Mouse (Mus musculus) liver, embryonic 14.5 days (tissue): ENCODE data around the gene Fbxo47. TPM values are rescaled to one million over a fixed set of nuclear protein-coding genes. Genes with fewer than 3 reads are reported as not detected.

ENCODE experiments used
- ATAC-seq: fragments of 200-750 bp; cut with Nextera tagmentation; 2 replicates; pipeline ENCODE4 v1.8.0; 2017; ENCODE audit warnings: moderate number of reproducible peaks, mild to moderate bottlenecking, moderate library complexity; ENCODE audit not compliant: insufficient read depth
- DNase-seq, 3 experiments: peaks; one replicate each; pipeline ENCODE4 v3.0.0-alpha.2; 2012 to 2013; ENCODE audit warnings: low read depth in 3 of 3, low spot score in 3 of 3
- H3K27ac ChIP-seq: fragments of 300-500 bp; sonication (generic); 2 replicates; pipeline ENCODE4 v1.5.1; 2014; ENCODE audit warnings: moderate library complexity, mild to moderate bottlenecking, control low read depth, inconsistent platforms
- H3K27me3 ChIP-seq: fragments of 300-500 bp; sonication (generic); 2 replicates; pipeline ENCODE4 v1.6.1; 2014; ENCODE audit warnings: mild to moderate bottlenecking, low read length, moderate library complexity; ENCODE audit not compliant: control insufficient read depth, insufficient read depth
- H3K36me3 ChIP-seq: fragments of 300-500 bp; sonication (generic); replicated peaks from 2 replicates; pipeline ENCODE4 v1.6.1; 2014; ENCODE audit warnings: low read depth; ENCODE audit not compliant: control insufficient read depth, insufficient read depth
- H3K4me1 ChIP-seq, 2 experiments: fragments of 200-500 bp in 1 of 2; fragments of 300-500 bp in 1 of 2; sonication (generic) in 1 of 2; replicated peaks; 2 replicates each; pipeline ENCODE4 v1.6.1; 2012 to 2014; ENCODE audit warnings: antibody characterized with exemption in 1 of 2, inconsistent platforms in 1 of 2, low read length in 1 of 2; ENCODE audit not compliant: control insufficient read depth in 2 of 2, insufficient read depth in 2 of 2
- H3K4me2 ChIP-seq: fragments of 300-500 bp; sonication (generic); 2 replicates; pipeline ENCODE4 v1.6.1; 2014; ENCODE audit warnings: low read depth, mild to moderate bottlenecking, control low read depth, moderate library complexity
- H3K4me3 ChIP-seq, 2 experiments: fragments of 200-500 bp in 1 of 2; fragments of 300-500 bp in 1 of 2; sonication (generic) in 1 of 2; 2 replicates each; pipeline ENCODE4 v1.5.1; 2012 to 2014; ENCODE audit warnings: low read depth in 2 of 2, low read length in 2 of 2, mild to moderate bottlenecking in 2 of 2, control low read depth in 1 of 2, inconsistent platforms in 1 of 2, moderate library complexity in 1 of 2; ENCODE audit not compliant: insufficient read depth in 1 of 2
- H3K9ac ChIP-seq: fragments of 300-500 bp; sonication (generic); replicated peaks from 2 replicates; pipeline ENCODE4 v1.6.1; 2014; ENCODE audit warnings: mild to moderate bottlenecking, control low read depth, moderate library complexity
- H3K9me3 ChIP-seq: fragments of 300-500 bp; sonication (generic); 2 replicates; pipeline ENCODE4 v1.6.1; 2016; ENCODE audit warnings: low read length, mixed read lengths; ENCODE audit not compliant: control insufficient read depth
- CTCF ChIP-seq: IDR thresholded peaks from 2 replicates; pipeline ENCODE4 v1.5.1; 2016; ENCODE audit warnings: antibody characterized with exemption, low read depth, control low read depth
- EP300 ChIP-seq: IDR thresholded peaks from 2 replicates; pipeline ENCODE4 v1.6.1; 2016; ENCODE audit warnings: antibody characterized with exemption, low read depth
- WGBS: fragments of 180-500 bp; shearing (Covaris S2); extraction: QIAGEN DNeasy Blood & Tissue Kit; methylation state at CpG from one replicate; pipeline ENCODE4 v1.1.7; 2014; ENCODE audit not compliant: insufficient replicate concordance; 5-methylcytosine and 5-hydroxymethylcytosine counted together
- polyA plus RNA-seq, 2 experiments: library from polyadenylated mRNA; depleted of rRNA in 1 of 2; stranded (reverse) in 1 of 2; unstranded in 1 of 2; fragments of >200 nt; fragmentation: Nextera tagmentation in 1 of 2; extraction: Ambion mirVana in 1 of 2; gene quantifications; 2 replicates each; pipeline versions ENCODE4 v1.2.1 to v1.2.3; 2012 to 2014

Fbxo47 gene
- polyA plus RNA-seq, 2 experiments = 0.30 to 0.51 TPM

GRCm38 (mm10) chr11:97808621-97809234 lies 75.2 kb downstream of the Fbxo47 start:
- WGBS = 66% methylated on average over 5 of the region's 5 CpGs
- Histone ChIP-seq H3K9ac (no peak overlapping the region), H3K9me3 (no peaks in the 10 kb centered on the region)

DNA sequence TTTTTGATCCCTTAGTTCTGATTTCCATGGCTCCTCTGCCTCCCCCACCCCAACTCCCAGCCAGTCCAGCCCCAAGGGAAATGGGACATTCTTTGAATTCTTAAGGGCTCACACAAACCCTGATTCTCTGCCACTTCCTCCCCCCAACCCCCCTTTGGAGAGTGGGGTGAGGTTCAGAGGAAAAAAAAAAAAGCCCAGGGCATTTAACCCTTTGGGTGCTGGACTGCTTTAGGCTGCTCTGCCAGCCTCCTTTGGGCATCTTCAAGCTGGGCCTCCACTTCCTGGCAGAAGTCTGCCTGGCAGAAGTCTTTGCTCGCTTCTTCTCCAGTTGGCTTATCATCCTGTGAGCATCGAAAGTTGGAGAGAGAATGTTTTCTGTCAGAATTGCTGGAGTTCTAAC lies 75.9 kb downstream of the Fbxo47 start:
- Histone ChIP-seq H3K36me3 (no peaks in the 10 kb centered on the region), H3K9me3 (no peaks in the 10 kb centered on the region), H3K4me3 (no peak overlapping the region), H3K4me2 (no peak overlapping the region), H3K27ac (no peak overlapping the region), H3K9ac (no peak overlapping the region), H3K4me1 (peaks cover 6 to 39% of the 10 kb centered on the region in 2 experiments), H3K27me3 (no peaks in the 10 kb centered on the region)
- TF ChIP-seq EP300 (no peak), CTCF (no peak)
- WGBS = 56% methylated on average over 2 of the region's 2 CpGs
- DNase-seq (no peak), ATAC-seq (no peak)

More at GRCm38 (mm10) chr11:97808621-97809234, 75.2 kb downstream of the Fbxo47 start:
- TF ChIP-seq CTCF (no peak), EP300 (no peak)
- no peaks in the 10 kb centered on the region for H3K27me3 ChIP-seq
- H3K4me1 ChIP-seq = peaks cover 6 to 39% of the 10 kb centered on the region in 2 experiments
- no peaks in the 10 kb centered on the region for H3K36me3 ChIP-seq
- H3K4me2 ChIP-seq = no peak overlapping the region
- no peak for DNase-seq
- no peak overlapping the region for H3K27ac ChIP-seq
- ATAC-seq = no peak
- H3K4me3 ChIP-seq = no peak overlapping the region

DNA sequence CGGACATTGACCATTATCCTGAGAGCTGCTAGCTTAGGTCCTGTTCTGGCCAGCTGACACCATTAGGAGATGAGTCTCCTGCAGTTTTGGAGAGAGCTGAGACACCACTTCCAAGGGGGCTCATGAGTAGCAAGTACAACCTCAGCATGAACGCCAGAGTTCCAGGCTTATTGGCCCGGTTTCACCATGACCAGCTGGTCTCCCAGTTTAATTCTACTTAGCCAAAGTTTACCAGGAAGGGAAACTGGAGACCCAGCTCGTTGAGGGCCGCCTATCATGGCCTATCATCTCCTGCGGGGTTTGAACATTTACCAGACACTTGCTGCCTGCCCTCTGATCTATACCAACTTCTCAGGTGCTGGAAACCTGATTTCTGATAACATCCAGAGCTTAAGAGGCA lies 76.3 kb downstream of the Fbxo47 start:
- Histone ChIP-seq H3K27ac (no peak overlapping the region), H3K4me2 (no peak overlapping the region), H3K9ac (no peak overlapping the region), H3K36me3 (no peaks in the 10 kb centered on the region), H3K4me3 (no peak overlapping the region), H3K4me1 (peaks cover 6 to 39% of the 10 kb centered on the region in 2 experiments), H3K27me3 (no peaks in the 10 kb centered on the region), H3K9me3 (no peaks in the 10 kb centered on the region)
- 37% methylated on average over 6 of the region's 6 CpGs for WGBS
- no peak for ATAC-seq
- TF ChIP-seq CTCF = no peak
- TF ChIP-seq EP300 = no peak
- DNase-seq = no peak

DNA sequence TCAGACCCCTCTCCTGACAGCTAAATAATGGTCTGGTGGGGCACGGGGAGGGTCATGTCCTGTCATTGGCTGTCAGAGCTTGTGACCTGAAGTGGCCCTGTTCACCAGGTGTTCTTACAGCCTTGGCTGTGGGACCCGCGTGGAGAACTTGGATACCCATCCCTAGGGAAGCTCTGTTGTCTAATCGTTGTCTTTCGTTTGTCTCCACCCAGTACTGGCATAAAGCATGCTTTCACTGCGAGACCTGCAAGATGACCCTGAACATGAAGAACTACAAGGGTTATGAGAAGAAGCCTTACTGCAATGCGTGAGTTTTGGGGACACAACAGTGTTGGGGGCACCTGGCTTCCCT lies 77.4 kb downstream of the Fbxo47 start:
- Histone ChIP-seq H3K4me2 (no peak overlapping the region), H3K9ac (no peak overlapping the region), H3K4me1 (peaks cover 6 to 48% of the 10 kb centered on the region in 2 experiments), H3K4me3 (no peak overlapping the region), H3K27me3 (no peaks in the 10 kb centered on the region), H3K9me3 (no peaks in the 10 kb centered on the region), H3K36me3 (no peaks in the 10 kb centered on the region), H3K27ac (no peak overlapping the region)
- TF ChIP-seq CTCF (no peak), EP300 (no peak)
- WGBS = 78% methylated on average over 7 of the region's 7 CpGs
- DNase-seq (no peak), ATAC-seq (no peak)

DNA sequence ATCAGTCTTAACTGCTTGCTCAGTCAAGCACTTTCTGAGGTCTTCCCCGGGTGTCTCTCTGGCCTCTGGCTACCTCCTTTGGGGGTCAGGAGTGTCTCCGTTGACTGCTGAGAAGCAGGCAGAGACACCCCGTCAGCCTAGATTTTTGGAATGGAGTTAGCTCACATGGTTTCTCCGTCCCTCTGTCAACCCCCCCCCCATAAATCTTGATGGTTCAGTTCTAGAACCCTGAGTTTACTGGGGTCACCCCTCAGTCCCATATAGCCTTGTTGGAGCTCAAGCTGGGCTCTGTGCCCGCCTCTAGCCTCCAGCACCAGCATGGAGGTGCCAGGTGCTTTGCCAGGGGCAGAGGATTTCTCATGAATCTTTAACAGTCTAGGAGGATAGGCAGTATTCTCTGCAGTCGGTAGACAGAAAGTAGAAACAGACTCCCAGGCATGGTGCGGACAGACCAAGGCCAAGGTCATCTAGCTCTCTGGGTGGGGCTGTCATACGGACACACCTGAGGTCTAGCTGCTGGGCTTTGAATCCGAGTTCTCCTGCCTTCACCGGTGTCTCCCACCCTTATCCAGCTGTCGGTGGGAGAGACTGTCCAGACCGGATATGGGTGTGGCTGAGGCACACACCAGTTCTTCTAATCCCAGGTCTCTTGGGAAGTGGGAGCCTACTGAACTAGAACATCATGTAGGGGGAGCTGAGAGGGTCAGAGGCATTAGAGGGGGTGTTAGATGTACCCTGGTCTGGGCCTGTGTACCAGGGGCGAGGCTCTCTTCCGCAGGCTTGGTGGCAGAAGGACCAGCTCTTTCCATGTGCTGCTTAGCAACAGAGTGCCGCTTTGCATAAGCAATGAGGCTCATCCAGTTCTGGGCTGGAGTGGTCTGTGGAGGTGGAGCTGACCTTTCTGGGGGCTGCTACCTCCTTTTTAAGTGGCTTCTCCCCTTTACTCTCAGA lies 78.0 kb downstream of the Fbxo47 start:
- H3K9ac ChIP-seq = no peak overlapping the region
- no peaks in the 10 kb centered on the region for H3K9me3 ChIP-seq
- no peak overlapping the region for H3K4me3 ChIP-seq
- no peak overlapping the region for H3K27ac ChIP-seq
- TF ChIP-seq EP300 (no peak), CTCF (no peak)
- no peak overlapping the region for H3K4me2 ChIP-seq
- DNase-seq (no peak), ATAC-seq (no peak)
- no peaks in the 10 kb centered on the region for H3K27me3 ChIP-seq
- no peaks in the 10 kb centered on the region for H3K36me3 ChIP-seq
- 53% methylated on average over 15 of the region's 15 CpGs for WGBS
- H3K4me1 ChIP-seq = peaks cover 6 to 52% of the 10 kb centered on the region in 2 experiments
